Mouse (Mus musculus) CH12.LX (cell line): ENCODE results near the gene Rpl38.

Experiments used
- CHD1 ChIP-seq: IDR thresholded peaks from 2 replicates; pipeline ENCODE4 v1.6.1; 2012; ENCODE audit warnings: low read depth, low read length, improper control_type of control experiment, inconsistent platforms
- CHD2 ChIP-seq: IDR thresholded peaks from 2 replicates; pipeline ENCODE4 v1.6.1; 2011; ENCODE audit warnings: low read length, improper control_type of control experiment
- CTCF ChIP-seq, 2 experiments: IDR thresholded peaks in 1 of 2; conservative IDR thresholded peaks in 1 of 2; 2 replicates each; pipeline ENCODE4 v1.5.1; 2011 to 2012; ENCODE audit warnings: low read depth in 2 of 2, low read length in 2 of 2, improper control_type of control experiment in 1 of 2, inconsistent platforms in 1 of 2, mild to moderate bottlenecking in 1 of 2, moderate library complexity in 1 of 2
- ELF1 ChIP-seq: IDR thresholded peaks from 2 replicates; pipeline ENCODE4 v1.6.1; 2014; ENCODE audit warnings: low read depth, mild to moderate bottlenecking, inconsistent platforms, low read length, improper control_type of control experiment
- EP300 ChIP-seq: IDR thresholded peaks from 2 replicates; pipeline ENCODE4 v1.6.1; 2011; ENCODE audit warnings: low read length, improper control_type of control experiment
- JUND ChIP-seq: conservative IDR thresholded peaks from 2 replicates; pipeline ENCODE4 v1.6.1; 2011; ENCODE audit warnings: low read depth, low read length, improper control_type of control experiment
- MYC ChIP-seq: IDR thresholded peaks from 2 replicates; pipeline ENCODE4 v1.6.1; 2011; ENCODE audit warnings: low read depth, mild to moderate bottlenecking, improper control_type of control experiment, low read length
- POLR2A ChIP-seq: IDR thresholded peaks from 2 replicates; pipeline ENCODE4 v1.6.1; 2011; ENCODE audit warnings: low read depth, mild to moderate bottlenecking, improper control_type of control experiment, low read length
- RCOR1 ChIP-seq: conservative IDR thresholded peaks from 2 replicates; pipeline ENCODE4 v1.6.1; 2012; ENCODE audit warnings: low read depth, mild to moderate bottlenecking, inconsistent platforms, low read length, improper control_type of control experiment
- USF2 ChIP-seq: conservative IDR thresholded peaks from 2 replicates; pipeline ENCODE4 v1.6.1; 2011; ENCODE audit warnings: low read depth, low read length, improper control_type of control experiment
- ZC3H11A ChIP-seq: IDR thresholded peaks from 2 replicates; pipeline ENCODE4 v1.6.1; 2012; ENCODE audit warnings: low read depth, mild to moderate bottlenecking, inconsistent platforms, low read length, improper control_type of control experiment
- ZMIZ1 ChIP-seq: IDR thresholded peaks from 2 replicates; pipeline ENCODE4 v1.6.1; 2012; ENCODE audit warnings: low read depth, mild to moderate bottlenecking, inconsistent platforms, low read length, improper control_type of control experiment

- TF ChIP-seq JUND (no peak), EP300 (no peak), CTCF (conservative IDR thresholded peaks at IDR 0.05 in 1 of 2, IDR thresholded peaks at IDR 0.05 in 1 of 2; ENCODE audit: low read depth in 2 of 2, low read length in 2 of 2) (no peak), ZC3H11A (no peak), POLR2A (no peak), USF2 (no peak), RCOR1 (no peak), ELF1 (no peak), CHD2 (no peak), CHD1 (no peak), ZMIZ1 (no peak), MYC (no peak)
Measured at GRCm38 (mm10) chr11:114667236-114667931, 940 bp upstream of the Rpl38 start.
